Mouse (Mus musculus) yolk sac, embryonic 10.5 days (tissue): Measurements from ENCODE around the gene Hmx2.

ENCODE experiments used
- DNase-seq: peaks from one replicate; pipeline ENCODE4 v3.0.0-alpha.2; 2017; ENCODE audit warnings: low spot score

The Hmx2 gene

DNA sequence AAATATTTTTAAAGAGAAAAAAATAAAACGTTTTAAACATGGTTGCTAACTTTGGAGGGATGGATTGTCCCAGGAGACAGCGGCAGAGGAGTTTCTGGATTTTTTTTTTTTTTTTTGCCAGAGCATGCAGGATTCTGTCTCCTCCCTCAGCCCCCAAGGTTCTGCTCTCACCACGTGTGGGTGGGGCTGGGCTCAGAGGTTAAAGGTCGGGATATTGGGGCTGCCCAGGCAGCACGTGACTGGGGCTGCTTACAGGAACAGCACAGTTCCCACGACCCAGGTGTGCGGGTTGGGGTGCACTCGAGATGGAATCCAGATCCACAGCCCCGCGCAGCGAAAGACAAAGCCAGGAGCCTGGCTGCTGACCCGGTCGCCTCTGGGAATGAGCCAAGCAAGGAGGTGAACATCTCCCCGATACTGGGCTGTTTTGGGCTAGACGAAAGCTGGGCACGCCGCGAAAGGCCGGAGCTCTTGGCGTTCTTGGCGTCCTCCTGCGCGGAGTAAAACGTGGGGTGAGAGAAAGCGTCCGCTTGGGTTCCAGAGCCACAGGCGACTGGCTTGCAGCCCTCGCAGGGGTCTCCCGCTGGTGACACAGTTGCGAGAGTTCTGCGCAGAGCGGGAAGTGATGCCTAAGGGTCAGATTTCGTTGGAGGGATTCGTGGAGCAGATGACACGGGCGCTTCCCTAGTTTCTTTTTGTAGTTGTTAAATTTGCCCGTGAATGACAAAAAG, 8.1 kb downstream of the Hmx2 start:
- peak; percentile 49 for DNase-seq

DNA sequence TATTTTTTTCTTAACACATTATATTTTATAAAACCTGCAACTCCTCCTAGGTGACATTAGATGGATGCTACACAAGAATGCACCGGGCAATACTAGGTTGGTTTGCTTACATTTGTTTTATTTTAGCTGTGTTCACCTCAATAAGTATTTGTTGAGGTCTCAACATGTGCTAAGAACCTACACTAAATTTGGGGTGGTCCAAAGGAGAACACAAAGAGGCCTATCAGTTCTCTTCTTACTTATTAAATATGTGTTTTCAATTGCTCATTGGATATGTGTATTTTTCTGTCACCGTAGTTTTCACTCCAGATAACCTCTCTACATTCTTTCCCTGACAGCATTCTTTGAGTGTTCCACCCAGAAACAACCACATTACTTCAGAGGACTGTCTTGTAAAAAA, 9.2 kb downstream of the Hmx2 start:
- no peak for DNase-seq

DNA sequence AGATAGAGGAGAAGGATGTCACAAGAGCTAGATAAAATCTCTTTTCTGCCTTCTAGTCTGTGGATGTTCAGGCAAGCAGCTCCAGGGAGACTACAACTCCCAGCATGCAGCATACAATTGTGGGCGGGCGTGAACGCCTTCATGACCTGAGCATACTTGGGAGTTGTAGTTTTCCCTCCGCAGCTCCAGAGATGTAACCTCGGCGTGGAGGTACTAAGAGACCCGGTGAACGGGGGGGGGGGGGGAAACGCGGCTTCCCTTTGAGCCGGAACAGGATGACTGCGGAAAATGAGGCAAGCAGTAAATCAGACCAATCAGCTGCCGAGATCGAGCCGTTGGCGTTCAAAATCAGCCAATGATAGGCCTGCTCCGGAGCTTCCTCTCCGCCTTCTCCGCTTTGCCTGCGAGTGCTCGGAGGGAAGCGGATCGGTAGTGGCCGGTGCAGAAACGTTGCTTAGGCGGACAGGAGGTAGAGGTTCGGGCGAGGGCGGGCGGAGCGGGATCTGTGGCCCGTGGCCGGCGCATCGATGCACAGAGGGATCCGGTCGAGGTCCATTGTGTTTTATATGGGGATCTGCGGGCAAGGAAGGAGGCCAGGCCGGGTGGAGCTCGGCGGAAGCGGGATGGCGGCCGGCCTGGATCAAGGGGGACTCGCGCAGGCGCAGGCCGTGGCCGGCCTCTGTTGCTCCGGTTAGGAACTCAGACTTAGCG, 11.6 kb downstream of the Hmx2 start, which contains the start of gene Bub3:
TSS of gene Bub3 (plus strand) at position 237 of the 711 bp plus-strand sequence.
- peak; percentile 95 for DNase-seq

GRCm38 (mm10) chr7:131560697-131561042, 12.1 kb downstream of the Hmx2 start:
- no peak for DNase-seq

- DNase-seq = no peak
Observed at GRCm38 (mm10) chr7:131575246-131575645, 26.7 kb downstream of the Hmx2 start.

DNA sequence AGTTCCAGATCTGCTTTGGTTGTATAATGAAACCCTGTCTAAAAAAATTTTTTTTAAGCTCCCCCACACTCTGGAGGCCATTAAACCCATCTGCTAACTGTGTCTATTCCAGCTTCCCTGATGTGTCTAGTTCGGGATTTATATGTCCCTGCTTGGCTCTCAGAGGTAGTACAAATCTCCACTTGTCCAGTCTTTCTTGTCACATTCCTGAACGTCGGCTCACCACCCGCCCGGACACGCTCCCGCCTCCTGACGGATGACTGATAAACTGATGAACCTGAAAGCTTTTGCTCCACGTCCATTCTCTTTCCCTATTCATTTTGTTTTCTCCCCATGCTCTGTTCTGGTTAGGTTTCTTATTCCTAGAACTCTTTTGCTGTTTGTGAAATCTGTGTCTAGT, 33.6 kb downstream of the Hmx2 start:
- DNase-seq = no peak

DNA sequence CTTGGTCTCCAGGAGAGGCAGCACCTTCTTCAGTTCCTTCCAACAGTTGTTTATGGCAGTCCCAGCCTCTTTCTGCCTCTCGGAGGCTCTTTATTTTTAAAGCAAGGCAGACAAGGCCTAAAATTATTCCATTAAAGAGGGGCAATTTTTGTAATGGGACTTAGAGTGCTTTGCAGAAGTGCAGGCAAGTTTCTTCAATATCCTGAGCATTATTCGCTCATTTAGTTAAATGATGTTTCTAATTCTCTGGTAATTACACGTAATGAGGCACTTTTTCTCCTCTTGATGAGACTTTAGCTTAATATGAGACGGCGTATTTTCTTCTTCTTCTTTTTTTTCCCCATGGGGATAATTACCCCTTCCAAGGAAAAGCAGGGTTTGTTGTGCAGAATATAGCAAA, 37.0 kb downstream of the Hmx2 start:
- no peak for DNase-seq

DNA sequence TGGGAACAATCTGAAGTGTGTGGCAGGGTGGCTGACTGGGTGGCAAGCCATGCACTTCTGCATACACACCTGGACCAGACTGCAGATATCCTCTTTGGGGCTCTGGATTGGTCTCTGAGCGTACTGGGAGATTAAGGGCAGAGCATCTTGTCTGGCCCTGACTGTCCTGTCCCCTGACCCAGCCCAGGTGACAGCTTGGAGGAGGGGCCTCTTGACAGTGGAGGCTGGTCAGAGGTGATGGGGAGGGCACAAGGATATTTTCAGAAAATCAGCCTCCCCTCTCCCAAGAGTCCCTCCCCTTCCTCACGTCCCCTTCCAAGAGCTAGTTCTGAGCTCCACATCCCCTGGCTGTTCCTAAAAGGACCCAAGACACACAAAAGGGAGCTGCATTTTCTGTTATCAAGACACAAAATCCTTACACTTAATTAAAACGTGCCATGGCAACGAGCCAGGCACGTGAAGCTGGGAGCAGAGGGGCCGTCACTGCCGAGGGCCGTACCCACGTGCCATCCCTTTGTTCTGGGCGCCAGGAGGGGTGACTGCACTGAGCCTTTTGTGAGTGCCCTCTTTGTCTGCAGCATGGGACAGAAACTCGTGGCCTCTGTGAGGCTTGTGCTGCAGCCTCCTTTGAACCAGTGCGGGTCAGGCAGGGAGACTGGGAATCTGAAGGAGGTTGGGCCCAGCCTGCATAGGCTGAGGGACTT, 49.4 kb downstream of the Hmx2 start:
- peak; percentile 14 for DNase-seq

DNA sequence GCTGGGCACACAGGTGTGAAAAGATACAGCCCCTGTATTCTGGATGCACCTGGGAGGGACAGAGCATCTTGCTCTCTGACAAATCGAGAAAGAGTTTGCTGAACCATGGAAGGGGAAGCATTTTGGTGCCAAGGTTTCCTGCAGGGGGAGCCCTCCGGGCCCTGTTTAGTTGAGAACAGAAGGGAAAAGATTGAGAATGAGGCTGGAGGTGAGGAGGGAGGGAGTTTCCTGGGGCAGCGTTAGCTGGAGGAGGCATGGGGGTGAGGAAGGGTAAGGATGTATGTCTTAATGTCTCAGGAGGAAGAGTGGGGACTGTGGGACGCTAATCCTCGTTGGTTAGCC, 49.9 kb downstream of the Hmx2 start:
- DNase-seq = no peak

DNA sequence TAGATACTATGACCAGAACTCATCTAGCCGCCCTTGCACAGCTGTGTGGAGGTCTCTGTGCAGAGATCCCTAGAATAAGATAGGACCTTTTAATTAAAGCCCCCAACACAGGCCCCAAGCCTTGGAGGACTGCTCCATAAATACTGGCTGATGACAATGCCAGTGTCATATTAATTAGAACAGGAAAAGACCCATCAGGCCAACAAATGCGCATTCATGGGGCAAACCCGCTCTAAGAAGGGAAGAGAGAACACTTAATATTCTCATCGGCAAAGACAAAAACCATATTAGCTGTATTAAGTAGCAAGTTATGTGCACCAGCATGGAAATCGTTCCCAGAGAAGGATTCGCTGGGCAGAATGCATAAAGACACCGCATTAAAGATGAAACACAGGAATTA, 53.5 kb downstream of the Hmx2 start:
- no peak for DNase-seq

DNA sequence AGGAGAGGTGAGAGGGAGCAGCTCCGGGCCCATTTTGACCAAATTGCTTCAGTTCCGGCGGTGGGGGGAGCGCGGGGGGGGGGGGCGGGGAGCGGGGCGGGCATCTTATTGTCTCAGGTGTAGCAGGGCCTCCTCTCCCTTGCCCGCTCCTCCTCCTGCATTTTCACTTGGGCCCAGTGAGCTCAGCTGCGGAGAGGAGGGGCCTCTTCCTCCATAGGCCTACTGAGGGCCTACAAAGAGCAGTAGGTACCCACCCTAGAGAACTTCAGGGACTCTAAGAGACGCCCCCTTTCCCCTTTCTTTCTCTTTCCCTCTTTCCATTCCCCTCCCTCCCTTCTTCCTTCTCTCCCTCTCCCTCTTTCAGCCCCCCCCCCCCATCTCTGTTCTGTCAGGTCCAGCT, 54.6 kb downstream of the Hmx2 start:
- DNase-seq = no peak

- DNase-seq = no peak
Observed at GRCm38 (mm10) chr7:131604946-131605345, 56.4 kb downstream of the Hmx2 start.

GRCm38 (mm10) chr7:131605481-131605880, 56.9 kb downstream of the Hmx2 start:
- DNase-seq = no peak
